Mouse (Mus musculus): Measurements from ENCODE around the gene Naip1.
"Not testable (repeated sequence)": the region's sequence is repeated elsewhere in the genome, so short reads cannot be mapped to it uniquely, and the experiment has no call there.

Naip1 gene

DNA sequence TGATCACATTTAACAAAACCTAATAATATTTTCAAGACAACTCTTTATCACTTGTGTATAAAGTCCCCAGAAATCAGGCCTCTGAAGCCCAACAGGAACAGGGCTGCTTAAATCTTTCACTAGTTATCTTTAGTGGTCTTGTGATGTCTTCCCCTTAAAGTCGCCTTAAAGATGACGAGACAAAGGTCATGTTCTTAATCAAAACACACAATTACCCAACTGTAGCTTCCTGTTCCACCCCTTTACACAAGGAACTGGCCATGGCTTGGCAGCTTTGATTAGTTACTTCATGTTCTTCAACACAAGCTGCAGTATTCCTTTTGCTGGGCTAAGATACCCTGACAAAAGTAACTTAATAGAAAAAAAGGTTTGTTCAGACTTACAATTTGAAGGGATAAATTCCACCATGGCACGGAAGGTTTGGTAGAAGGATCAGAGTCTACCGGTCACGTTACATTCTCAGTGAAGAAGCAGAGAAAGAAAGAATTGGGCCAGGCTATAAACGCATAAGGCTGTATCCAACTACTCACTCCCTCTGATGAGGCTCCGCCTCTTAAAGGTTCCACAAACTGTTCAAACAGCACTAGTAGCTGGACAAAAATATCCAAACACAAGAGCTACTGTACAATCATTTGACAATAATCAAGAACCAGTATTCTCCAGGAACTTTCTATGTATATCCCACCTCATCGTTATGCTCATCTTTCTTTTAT is at the start of gene Naip1:
Naip1 (minus strand) TSS at position 455 of the 713 bp plus-strand sequence.
- CTCF ChIA-PET: not testable (repeated sequence)

GRCm38 (mm10) chr13:100499625-100500024 is 47.0 kb upstream of the Naip1 start:
- CTCF ChIA-PET: not testable (repeated sequence)

GRCm38 (mm10) chr13:100495337-100495736 is 42.7 kb upstream of the Naip1 start:
- CTCF ChIA-PET: no interaction called here

DNA sequence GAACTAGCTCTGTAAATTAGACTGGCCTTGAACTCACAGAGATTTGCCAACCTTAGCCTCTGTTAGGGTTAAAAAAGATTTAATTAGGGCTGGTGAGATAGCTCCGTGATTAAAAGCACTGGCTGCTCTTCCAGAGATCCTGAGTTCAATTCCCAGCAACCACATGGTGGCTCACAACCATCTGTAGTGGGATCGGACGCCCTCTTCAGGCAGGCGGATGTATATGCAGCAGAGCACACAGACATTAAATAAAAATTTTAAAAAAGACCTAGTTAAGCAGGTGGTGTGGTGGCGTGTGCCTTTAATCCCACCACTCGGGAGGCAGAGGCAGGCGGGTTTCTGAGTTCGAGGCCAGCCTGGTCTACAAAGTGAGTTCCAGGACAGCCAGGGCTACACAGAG is 41.7 kb upstream of the Naip1 start:
- CTCF ChIA-PET: not testable (repeated sequence)

DNA sequence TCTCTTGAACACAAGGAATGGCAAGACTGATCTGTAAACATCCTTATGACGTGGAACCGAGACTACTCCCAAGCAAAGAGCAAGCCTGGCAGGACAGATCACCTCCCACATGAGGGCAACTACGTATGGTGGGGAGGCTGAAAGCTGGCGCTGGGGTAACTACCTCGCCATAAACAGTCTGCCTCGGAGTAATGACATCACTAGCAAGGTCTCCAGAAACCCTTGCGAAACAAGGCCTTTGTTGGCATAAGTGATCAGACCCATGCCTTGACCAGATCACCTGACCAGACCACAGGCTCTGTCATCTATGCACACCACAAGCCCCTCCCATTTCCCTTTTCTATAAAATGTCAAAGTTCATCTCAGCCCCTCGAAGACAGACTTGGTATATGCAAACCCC is 40.6 kb upstream of the Naip1 start:
- CTCF ChIA-PET: no interaction called here

- CTCF ChIA-PET: interaction anchor here (0.5 to 0.6 kb wide), 2 partner anchors 88 to 362 kb away, joined by 3 to 5 read pairs; no protein-coding TSS in a partner anchor
Measured at GRCm38 (mm10) chr13:100492061-100492787, 39.6 kb upstream of the Naip1 start, which contains the start of gene Gtf2h2. Gene Gtf2h2, minus strand, starts transcription at chr13:100492579.

GRCm38 (mm10) chr13:100491623-100492022 is 39.0 kb upstream of the Naip1 start:
- CTCF ChIA-PET: no interaction called here

- CTCF ChIA-PET: interaction anchor here (0.7 kb wide), 1 partner anchor 904 kb away, joined by 3 read pairs; no protein-coding TSS in a partner anchor
Measured at GRCm38 (mm10) chr13:100490424-100490823, 37.8 kb upstream of the Naip1 start.

DNA sequence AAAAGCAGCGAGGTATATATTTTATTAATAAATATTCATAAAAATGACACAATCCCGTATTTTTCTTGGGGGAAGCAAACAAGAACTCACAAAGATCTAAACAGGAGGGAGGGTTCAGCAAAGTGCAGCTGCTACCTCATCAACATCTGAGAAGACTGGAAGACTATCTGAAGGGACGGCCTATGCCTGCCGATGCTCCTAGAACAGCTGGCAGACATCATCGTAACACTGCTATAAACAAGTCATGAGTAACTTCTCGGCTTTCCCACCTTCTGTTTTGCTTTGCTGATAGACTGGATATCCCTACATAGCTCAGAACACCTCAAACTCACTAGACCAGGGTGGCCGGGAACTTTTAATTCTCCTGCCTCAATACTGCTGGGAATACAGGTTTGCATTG is 30.9 kb upstream of the Naip1 start:
- CTCF ChIA-PET: no interaction called here

DNA sequence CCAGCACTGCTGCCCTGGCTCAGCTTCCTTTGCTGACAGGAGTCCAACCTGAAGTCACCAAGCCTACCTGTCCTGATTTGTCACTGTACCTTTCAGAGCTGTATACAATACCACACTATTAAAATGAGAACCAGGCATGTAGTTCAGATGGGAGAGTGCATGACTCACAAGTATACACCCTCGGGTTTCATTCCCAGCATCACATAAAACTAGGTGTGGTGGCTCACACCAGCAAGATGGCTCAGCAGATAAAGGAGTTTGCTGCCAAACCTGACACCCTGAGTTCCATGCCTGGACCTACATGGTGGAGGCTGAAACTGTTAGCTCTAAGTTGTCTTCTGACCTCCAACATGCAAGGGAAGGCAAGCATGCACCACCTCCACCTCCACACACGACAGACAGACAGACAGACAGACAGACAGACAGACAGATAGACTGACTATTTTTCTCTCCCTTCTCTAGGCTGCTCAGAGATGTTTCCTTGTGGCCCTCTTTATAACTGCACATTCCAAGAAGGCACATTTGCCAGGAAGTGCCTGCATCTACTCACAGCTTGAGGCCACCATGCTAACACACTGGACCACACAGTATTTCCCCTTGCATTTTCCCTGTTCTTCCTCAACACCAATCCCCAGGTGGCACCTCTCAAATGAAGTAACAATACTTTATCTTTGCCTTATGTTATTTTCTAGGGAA is 11.0 kb upstream of the Naip1 start:
- CTCF ChIA-PET: no interaction called here

DNA sequence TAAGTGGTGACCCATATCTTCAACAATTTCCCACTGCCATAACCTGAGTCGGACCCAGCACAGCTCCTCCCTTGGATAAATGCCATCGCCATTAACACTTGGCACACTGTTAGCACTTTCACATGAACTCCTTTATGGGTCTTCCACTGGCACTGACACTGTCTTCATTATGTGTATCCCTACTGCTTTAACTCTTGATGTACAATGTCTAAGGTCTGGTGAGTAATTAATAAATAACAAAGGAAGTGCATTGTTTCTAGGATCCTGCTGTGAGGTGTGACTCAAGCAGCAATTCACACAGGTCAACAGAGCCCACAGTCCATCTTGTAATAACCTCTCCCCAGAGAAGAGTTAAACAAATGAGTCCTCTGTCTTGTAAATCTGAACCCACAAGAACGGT is 8.7 kb upstream of the Naip1 start:
- CTCF ChIA-PET: no interaction called here

GRCm38 (mm10) chr13:100449495-100449894 is 3.2 kb downstream of the Naip1 start:
- CTCF ChIA-PET: no interaction called here

GRCm38 (mm10) chr13:100440116-100440515 is 12.6 kb downstream of the Naip1 start:
- CTCF ChIA-PET: no interaction called here

GRCm38 (mm10) chr13:100438701-100439100 is 14.0 kb downstream of the Naip1 start:
- CTCF ChIA-PET: no interaction called here

- CTCF ChIA-PET: no interaction called here
Measured at GRCm38 (mm10) chr13:100437322-100437825, 15.3 kb downstream of the Naip1 start.

DNA sequence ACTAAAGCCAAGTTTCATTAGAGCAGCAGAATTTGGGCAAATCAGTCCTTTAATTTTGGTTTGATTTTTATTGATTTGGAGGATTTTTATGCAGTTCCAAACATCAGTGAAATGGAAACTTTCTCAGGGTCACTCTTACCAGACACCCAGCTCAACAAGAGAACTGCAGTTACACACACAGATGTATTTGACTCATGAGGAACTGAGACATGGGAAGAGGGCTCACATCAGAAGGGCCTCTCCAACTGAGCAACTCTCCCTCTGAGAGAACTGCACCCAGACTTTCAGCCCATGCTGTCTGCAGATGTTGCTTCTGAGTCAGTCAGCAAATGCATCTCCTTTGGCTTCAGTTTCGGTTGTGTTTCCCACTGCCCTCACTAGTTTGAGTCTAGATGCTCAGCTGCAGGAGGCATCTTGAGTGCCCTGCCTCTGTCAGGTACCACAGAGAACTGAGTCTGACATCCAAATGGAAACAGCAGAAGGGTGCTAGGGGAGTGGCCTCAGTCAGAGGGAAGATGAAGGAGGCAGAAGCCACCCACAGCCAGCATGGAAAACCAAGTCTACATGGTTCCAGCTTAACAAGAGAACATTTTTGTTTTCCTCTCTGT is 16.0 kb downstream of the Naip1 start:
- CTCF ChIA-PET: not testable (repeated sequence)

GRCm38 (mm10) chr13:100419958-100420357 is 32.7 kb downstream of the Naip1 start:
- CTCF ChIA-PET: not testable (repeated sequence)

GRCm38 (mm10) chr13:100414428-100414827 is 38.2 kb downstream of the Naip1 start:
- CTCF ChIA-PET: no interaction called here

GRCm38 (mm10) chr13:100409825-100410224 is 42.8 kb downstream of the Naip1 start:
- CTCF ChIA-PET: no interaction called here

DNA sequence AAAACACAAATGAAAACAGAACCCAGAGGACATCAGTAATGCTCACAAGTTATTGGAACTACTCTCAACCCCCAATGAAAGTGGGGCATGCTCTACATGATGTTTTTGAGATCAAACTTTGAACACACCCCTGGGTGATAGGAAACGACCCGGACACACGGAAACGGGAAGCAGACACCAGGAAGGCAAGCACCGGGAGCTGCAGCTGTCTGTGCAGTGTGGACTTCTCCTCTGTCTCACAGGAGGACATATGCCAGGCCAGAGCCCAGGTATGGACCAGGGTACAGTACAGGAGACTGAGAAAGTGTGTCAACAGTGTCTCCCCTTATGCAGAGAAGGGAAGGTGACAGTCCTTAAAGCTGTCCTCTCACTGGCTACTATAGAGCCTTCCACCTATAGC is 43.5 kb downstream of the Naip1 start:
- CTCF ChIA-PET: no interaction called here

DNA sequence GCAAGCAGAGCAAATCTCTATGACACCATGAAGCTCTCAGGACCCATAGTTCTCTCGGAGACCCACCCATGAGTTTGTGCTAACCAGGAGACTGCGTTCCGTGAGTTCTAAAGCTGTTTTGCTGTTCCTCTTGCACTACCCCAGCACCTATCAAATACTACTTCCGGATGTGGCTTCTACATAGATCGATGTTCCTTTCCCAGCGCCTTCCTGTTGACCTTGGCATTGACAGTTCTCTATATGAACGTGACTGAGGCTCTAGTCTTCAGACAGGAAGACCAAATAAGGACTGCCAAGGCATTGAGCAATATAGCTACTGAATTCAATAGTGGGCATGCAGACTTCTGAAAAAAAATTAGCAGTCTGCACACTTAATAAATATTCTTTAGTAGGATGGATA is 44.4 kb downstream of the Naip1 start:
- CTCF ChIA-PET: no interaction called here
